Mouse (Mus musculus): ENCODE data around the gene St3gal3. TPM values are rescaled to one million over a fixed set of nuclear protein-coding genes. Genes with fewer than 3 reads are reported as not detected.

The St3gal3 gene
- total RNA-seq, 2 experiments from 2014 or later: 43.3 to 45.3 TPM

- DNase-seq: no peak
These were observed 85.0 kb downstream of the St3gal3 start for GRCm38 (mm10) chr4:118049606-118050302.

DNA sequence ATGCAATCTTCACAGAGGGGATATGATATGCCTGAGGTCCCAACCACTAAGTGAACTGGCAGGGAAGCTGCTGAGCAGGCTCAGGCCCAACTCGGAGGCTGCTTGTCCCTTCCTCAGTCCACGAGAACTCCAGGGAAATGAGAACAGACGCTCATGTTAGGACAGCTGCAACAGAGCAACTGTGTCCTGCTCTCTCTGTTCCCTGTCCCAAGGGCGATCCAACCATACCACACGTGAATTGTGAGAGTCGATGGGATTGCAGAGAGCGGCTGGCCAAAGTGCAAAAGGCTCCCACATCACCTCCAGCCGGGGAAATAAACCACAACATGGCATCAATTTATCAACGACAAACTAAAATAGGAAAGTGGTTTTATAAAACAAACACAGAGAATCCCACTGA is 90.2 kb downstream of the St3gal3 start:
- no peak for DNase-seq

GRCm38 (mm10) chr4:118043331-118044002 is 91.2 kb downstream of the St3gal3 start:
- DNase-seq: no peak

- DNase-seq: no peak
These were observed 91.9 kb downstream of the St3gal3 start for GRCm38 (mm10) chr4:118042671-118043320.

- no peak for DNase-seq
These were observed 93.6 kb downstream of the St3gal3 start for GRCm38 (mm10) chr4:118041145-118041544.

DNA sequence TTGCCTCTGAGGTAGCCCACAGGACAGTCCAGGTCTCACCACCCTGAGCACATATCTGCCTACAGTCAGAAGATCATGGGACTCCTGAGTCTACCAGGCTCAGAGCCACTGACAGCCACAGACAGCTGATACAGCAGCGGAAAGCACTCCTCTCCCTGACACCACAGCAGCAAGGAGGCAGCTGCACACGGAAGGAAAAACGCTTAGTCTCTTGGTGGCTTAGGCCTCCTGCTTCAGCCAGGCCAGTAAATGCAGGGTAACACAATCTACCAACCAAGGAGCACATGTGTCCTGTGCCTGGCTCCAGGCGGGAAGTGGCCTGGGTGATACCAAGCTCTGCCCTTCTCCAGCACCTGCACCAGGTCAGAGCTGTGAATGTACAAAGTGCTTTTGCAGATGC is 94.1 kb downstream of the St3gal3 start:
- DNase-seq: no peak

DNA sequence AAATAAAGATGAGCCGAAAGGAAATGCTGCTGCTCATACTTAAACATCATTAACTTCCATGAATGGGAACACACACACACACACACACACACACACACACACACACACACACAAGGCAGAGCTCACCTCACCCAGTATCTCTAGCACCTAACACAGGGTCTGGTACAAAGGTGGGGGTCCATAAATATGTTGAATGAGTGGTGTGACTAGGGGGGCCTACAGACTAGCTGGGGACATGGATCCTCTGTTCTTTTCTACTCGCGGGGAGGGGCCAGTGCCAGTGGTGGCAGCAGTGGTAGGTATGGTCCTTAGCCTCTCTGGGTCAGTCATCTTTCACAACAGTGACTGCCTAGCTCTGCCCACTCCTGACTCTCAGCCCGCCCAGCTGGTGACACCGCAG is 94.8 kb downstream of the St3gal3 start:
- no peak for DNase-seq

GRCm38 (mm10) chr4:118038023-118038422 is 96.7 kb downstream of the St3gal3 start:
- no peak for DNase-seq

DNA sequence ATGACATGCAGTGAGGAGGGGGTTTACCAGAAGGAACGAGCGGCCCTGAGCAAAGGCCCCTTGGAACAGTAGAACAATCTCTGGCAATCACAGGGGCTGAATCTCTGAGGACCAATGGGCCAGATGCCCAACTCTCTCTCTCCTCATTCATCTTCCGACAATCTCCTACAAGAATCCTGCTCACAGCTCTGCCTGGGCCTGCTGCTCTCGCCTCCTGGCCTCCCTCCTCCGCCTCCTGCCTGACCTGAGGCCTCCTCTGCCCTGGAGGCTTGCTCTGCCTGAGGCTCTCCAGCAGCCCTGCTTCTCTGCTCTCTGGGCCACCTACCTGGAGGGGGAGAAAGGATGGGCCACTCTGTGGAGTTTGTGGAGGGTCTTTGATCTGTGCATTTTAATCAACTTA is 97.3 kb downstream of the St3gal3 start:
- DNase-seq: no peak

DNA sequence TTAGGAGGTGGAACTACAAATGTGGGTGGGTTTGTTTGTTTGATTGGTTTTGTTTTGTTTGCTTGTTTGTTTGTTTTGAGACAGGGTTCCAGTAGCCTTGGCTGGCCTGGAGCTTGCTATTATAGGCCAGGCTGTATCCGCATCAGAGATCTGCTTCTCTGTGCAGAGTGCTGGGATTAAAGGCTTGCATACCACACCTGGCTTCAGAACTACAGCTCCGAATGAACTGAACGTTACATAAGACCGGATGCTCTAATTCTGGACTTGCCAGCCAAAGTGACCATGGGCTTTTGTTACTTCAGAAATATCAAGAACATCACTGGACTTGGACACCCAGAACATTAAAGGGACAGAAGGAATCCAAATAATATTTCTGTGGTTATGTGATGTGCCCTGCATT is 98.2 kb downstream of the St3gal3 start:
- no peak for DNase-seq

DNA sequence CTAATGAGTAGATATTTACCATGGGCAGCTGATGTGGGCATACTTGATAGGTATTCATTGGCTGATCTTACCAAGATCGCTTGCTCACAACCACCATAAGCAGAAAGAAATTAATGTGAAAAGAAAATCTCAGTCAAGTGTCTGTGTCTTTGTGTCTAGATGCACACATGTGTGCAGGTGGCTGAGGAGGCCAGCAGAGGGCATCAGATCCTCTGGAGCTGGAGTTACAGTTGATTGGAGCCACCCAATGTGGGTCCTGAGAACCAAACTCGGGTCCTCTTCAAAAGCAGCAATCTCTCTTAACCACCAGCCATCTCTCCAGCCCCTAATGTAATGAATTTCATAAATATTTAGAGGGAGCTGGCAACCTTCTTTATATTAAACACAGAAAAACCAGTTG is 99.6 kb downstream of the St3gal3 start:
- DNase-seq: no peak

DNA sequence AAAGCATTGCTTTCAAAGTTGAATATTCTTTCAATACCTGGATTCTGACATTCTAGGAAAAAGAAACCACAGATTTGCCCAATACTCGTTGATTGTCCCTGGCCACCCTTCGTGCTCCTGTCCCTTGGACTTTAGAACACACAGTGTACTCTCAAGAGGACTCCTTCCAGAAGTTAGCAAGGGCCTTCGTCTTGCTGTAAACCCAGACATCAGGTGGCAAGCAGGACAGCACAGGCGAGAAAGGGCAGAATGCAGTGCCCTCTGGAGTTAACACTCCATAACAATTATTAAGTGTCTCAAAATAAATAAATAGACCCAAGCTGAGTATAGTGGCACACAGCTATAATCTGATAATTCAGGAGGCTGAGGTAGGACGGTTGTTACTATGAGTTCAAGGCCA is 101.7 kb downstream of the St3gal3 start:
- DNase-seq: no peak

- DNase-seq: no peak
These were observed 102.9 kb downstream of the St3gal3 start for GRCm38 (mm10) chr4:118031776-118032170.

DNA sequence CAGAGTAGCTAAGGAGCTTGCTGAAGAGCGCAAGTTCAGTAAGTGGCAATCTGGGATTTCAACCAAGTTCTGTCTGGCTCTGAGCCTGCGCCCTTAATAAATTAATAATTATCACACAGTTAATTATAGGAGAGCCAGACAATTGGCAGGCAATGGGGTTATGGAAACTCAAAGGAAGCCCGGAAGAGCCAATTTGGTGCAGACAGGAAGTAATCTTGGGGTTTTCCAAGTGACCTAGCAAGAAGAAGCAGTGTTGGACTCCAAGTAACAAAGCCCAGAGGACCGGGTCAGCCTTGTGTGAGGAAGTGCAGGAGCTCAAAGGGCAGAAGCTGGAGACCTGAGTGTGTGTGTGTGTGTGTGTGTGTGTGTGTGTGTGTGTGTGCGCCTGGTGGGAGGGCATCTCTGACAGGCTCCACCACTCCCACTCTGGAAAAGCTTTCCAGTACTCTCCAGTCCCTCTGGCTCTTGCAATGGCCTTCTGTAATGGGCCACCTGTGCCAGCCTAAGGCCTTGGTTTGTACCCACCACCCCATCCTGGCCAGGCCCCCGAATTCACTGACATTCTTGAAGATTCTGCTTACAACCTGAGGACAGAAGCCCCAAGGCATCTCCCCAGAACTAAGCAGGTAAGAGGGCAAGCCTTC is 103.5 kb downstream of the St3gal3 start:
- no peak for DNase-seq

GRCm38 (mm10) chr4:118030330-118030729 is 104.4 kb downstream of the St3gal3 start:
- no peak for DNase-seq

- no peak for DNase-seq
These were observed 104.8 kb downstream of the St3gal3 start for GRCm38 (mm10) chr4:118029892-118030291.

- no peak for DNase-seq
These were observed 105.7 kb downstream of the St3gal3 start for GRCm38 (mm10) chr4:118028994-118029393.

DNA sequence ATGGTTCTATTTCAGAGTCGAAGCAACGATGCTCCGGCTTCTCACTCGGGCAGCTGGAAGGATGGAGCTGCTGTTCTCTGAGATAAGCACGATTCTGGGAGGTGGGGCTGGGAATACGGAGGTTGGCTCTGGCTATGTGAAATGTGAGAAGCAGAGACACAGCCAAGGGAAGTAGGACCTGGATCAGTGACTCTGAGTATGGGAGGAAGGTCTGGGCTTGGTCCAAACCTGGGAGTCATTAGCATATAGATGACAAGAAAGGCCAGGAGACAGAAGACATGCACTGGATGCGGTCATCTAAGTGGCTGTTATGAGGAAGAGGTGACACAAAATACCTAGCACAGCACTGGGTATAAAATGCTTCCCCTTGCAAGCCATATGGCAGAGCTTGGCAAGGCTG is 108.8 kb downstream of the St3gal3 start:
- no peak for DNase-seq

DNA sequence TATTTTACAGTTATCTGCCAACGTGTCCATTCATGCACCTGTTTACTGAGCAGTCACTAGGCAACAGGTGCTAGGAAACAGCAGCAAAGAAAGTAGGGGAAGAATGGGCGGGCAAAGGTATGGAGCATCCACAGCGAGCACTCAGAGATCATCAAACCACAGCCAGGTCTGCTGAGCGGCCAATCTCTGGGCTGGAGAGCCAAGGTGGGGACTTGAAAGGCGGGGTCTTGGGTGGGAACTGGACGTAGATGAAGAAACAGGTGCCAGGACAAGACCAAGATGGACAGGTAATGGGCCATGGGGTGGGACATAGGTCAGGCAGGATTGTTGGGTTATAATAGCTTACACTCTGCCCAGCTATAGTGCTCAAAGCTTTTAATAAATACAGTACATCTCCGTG is 109.3 kb downstream of the St3gal3 start:
- no peak for DNase-seq

DNA sequence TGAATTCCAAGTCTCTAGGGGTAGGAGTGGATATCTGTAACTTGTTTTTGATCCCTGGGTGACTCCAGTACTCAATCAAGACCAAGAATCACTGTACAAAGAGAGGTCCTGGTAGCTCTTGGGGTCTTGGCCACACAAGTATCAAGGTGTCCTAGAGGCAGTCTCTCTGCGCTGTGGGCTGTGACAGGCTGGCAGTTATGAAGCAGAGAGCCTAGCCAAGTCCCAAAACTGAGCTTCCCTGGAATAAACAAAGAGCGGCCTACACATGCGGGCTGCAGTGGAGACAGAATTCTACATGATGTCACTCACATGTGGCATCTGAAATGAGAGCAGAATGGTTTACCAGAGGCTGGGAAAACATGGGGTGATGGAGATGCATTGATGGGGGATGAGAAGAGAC is 111.9 kb downstream of the St3gal3 start:
- no peak for DNase-seq

DNA sequence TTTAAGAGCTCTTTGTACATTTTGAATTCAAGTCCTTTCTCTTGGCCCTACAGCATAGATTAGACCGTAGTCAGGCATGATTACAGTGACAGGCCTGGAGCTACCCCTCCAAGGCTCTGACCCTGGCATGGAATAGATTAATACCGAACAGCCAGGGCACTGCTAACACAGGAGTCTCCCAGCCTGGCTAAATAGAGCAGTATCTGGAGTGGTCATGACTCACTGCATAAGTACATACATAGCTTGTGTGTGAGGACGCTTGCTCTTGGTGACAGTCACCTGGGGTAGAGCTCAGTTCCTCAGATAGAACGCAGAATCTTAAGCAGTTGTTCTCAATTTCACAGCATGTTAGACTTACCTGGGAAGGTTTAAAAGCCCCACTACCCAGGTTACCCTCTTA is 112.3 kb downstream of the St3gal3 start:
- no peak for DNase-seq

DNA sequence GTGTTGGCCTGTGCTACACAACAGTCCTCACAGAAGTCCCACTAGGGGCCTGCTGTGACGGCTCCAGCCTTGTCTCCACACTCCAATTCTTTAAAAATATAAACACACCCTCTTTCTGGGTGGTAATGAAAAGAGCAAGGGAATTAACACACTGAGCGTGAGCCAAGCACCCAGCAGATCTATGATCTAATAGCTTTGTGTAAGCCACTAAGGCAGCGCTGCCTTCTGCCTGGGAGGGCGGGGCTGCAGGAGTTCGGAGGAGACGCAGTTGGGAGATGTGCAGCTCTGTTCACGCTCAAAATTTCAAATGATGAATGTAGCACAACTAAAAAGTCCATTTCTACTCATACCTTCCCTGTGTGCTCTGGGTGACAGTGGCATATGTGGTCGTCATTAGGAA is 115.1 kb downstream of the St3gal3 start:
- DNase-seq: no peak

DNA sequence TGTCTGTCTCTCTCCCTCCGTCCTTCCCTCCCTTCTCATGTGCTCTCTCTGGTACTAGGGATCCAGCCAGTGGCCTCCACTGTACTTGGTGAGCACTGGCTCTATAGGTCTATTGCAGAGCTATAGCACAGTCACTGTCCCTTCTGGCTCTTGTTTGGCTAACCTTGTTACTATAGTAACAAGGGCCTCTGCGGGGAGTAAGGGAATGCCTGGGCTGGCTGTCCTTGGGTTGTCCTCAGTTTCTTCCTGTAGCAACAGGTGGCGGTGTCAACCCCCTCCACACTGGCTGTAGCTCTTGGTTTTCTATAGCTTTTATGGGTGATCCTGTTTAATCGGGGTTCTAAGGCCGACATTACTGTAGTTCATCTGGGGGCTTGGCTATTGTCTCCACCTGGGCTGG is 115.5 kb downstream of the St3gal3 start:
- no peak for DNase-seq

Data from layer of hippocampus, postnatal 36 days (tissue).